Mouse (Mus musculus): ENCODE results near the gene Rab8b. TPM values are rescaled to one million over a fixed set of nuclear protein-coding genes. Genes with fewer than 3 reads are reported as not detected.
"Not testable (repeated sequence)": the region's sequence is repeated elsewhere in the genome, so short reads cannot be mapped to it uniquely, and the experiment has no call there.

Gene Rab8b
- polyA plus RNA-seq, 1 experiment from 2014 or later: 28.6 TPM

DNA sequence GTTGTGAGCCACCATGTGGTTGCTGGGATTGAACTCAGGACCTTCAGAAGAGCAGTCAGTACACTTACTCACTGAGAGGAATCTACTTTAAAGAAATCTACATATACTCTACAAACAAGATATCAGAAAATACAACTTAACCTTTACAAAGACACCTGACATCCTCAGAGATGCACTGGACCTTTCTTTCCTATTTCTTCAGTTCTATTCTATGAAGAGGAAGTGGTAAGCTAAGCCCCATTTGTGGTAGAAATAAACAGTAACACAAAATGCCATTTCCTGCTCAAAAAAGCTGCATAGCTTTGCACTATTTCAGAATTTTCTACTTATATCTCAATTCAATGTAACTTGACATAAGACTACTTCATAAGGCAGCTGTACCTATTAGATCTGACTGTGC is 46.0 kb downstream of the Rab8b start:
- H3K27ac ChIP-seq (ENCODE audit: low read length): no peak overlapping the region
- ATAC-seq (ENCODE audit: insufficient read depth, low FRiP score): no peak
- no peaks in the 10 kb centered on the region for H3K27me3 ChIP-seq (ENCODE audit: control insufficient read depth, insufficient read depth, low read length)
- no peaks in the 10 kb centered on the region; the same call in 1 of the 2 replicates for H3K9me3 ChIP-seq (replicated peaks; ENCODE audit: control insufficient read depth, low read length)
- H3K4me2 ChIP-seq (ENCODE audit: low read depth, low read length): no peak overlapping the region
- no peak overlapping the region for H3K4me3 ChIP-seq (replicated peaks; ENCODE audit: low read length)
- no peaks in the 10 kb centered on the region for H3K36me3 ChIP-seq (ENCODE audit: control insufficient read depth, insufficient read depth, low read length)
- peaks cover 6% of the 10 kb centered on the region; the same call in 1 of the 2 replicates for H3K4me1 ChIP-seq (ENCODE audit: control insufficient read depth, insufficient read depth, low read length)
- H3K9ac ChIP-seq (ENCODE audit: low read length): no peak overlapping the region

DNA sequence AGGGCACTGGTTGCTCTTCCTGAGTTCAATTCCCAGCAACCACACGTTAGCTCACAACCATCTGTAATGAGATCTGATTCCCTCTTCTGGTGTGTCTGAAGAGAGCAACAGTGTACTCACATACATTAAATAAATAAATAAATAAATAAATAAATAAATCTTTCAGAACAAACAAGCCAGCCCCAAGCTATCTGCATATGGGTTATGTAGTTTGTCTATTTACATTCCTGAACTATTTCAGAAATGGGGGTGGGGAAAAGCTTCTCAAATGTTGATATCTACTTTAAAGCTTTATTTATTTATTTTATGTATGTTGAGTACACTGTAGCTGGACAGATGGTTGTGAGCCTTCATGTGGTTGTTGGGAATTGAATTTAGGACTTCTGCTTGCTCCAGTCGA is 46.5 kb downstream of the Rab8b start:
- H3K9ac ChIP-seq (ENCODE audit: low read length); H3K27me3 ChIP-seq (ENCODE audit: control insufficient read depth, insufficient read depth, low read length); H3K4me3 ChIP-seq (replicated peaks; ENCODE audit: low read length); H3K4me1 ChIP-seq (ENCODE audit: control insufficient read depth, insufficient read depth, low read length); H3K4me2 ChIP-seq (ENCODE audit: low read depth, low read length); ATAC-seq (ENCODE audit: insufficient read depth, low FRiP score); H3K36me3 ChIP-seq (ENCODE audit: control insufficient read depth, insufficient read depth, low read length); H3K9me3 ChIP-seq (replicated peaks; ENCODE audit: control insufficient read depth, low read length): not testable (repeated sequence)
- peak overlapping the region; percentile 78 for H3K27ac ChIP-seq (ENCODE audit: low read length)
- 66% methylated on average over 2 of the region's 2 CpGs for WGBS

GRCm38 (mm10) chr9:66872015-66872727 is 47.3 kb downstream of the Rab8b start:
- H3K9me3 ChIP-seq (replicated peaks; ENCODE audit: control insufficient read depth, low read length): no peaks in the 10 kb centered on the region; the same call in 1 of the 2 replicates
- ATAC-seq (ENCODE audit: insufficient read depth, low FRiP score): peak; percentile 64; the same call in 1 of the 2 replicates

GRCm38 (mm10) chr9:66864708-66865107 is 54.8 kb downstream of the Rab8b start:
- 53% methylated on average over 3 of the region's 3 CpGs for whole genome bisulfite sequencing
- H3K27me3 ChIP-seq (ENCODE audit: control insufficient read depth, insufficient read depth, low read length): no peaks in the 10 kb centered on the region
- H3K4me3 ChIP-seq (replicated peaks; ENCODE audit: low read length): no peak overlapping the region
- H3K4me1 ChIP-seq (ENCODE audit: control insufficient read depth, insufficient read depth, low read length): peaks cover 11% of the 10 kb centered on the region; the same call in 1 of the 2 replicates
- H3K9me3 ChIP-seq (replicated peaks; ENCODE audit: control insufficient read depth, low read length): no peaks in the 10 kb centered on the region
- 0 out of 2 replicates have a peak, but pooled peaks cover 4% of the 10 kb centered on the region for H3K36me3 ChIP-seq (ENCODE audit: control insufficient read depth, insufficient read depth, low read length)
- no peak for ATAC-seq (ENCODE audit: insufficient read depth, low FRiP score)
- no peak overlapping the region for H3K9ac ChIP-seq (ENCODE audit: low read length)
- no peak overlapping the region for H3K4me2 ChIP-seq (ENCODE audit: low read depth, low read length)
- H3K27ac ChIP-seq (ENCODE audit: low read length): no peak overlapping the region

More at GRCm38 (mm10) chr9:66872015-66872727, 47.3 kb downstream of the Rab8b start:
- H3K27me3 ChIP-seq (ENCODE audit: control insufficient read depth, insufficient read depth, low read length): no peaks in the 10 kb centered on the region
- H3K27ac ChIP-seq (ENCODE audit: low read length): peak overlapping the region; percentile 78
- no peaks in the 10 kb centered on the region for H3K36me3 ChIP-seq (ENCODE audit: control insufficient read depth, insufficient read depth, low read length)
- H3K9ac ChIP-seq (ENCODE audit: low read length): 0 out of 2 replicates have a peak overlapping the region, but pooled peaks have one; percentile 14
- H3K4me3 ChIP-seq (replicated peaks; ENCODE audit: low read length): no peak overlapping the region
- 63% methylated on average over 10 of the region's 10 CpGs for WGBS
- H3K4me2 ChIP-seq (ENCODE audit: low read depth, low read length): no peak overlapping the region
- peaks cover 4% of the 10 kb centered on the region; the same call in 1 of the 2 replicates for H3K4me1 ChIP-seq (ENCODE audit: control insufficient read depth, insufficient read depth, low read length)

DNA sequence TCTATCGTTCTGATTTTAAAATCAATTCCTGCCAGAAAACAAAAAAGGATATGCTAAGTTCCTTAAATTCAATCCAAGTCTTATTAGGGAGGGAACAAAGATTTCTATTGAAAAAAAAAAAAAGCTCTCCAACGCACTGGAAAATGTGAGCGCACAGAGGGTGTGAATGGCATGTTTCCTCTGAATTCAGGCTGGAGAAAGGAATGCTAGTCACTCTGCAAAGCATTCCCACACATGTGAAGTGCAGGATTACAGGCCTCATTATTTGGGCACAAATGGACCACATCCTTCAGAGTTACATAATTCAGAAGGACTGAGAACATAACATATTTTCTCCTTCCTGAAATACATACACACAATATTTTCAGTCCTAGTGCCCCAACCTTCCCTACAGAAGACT is 56.0 kb downstream of the Rab8b start:
- no peak overlapping the region for H3K4me2 ChIP-seq (ENCODE audit: low read depth, low read length)
- H3K27me3 ChIP-seq (ENCODE audit: control insufficient read depth, insufficient read depth, low read length): no peaks in the 10 kb centered on the region
- H3K36me3 ChIP-seq (ENCODE audit: control insufficient read depth, insufficient read depth, low read length): 0 out of 2 replicates have a peak, but pooled peaks cover 4% of the 10 kb centered on the region
- H3K9me3 ChIP-seq (replicated peaks; ENCODE audit: control insufficient read depth, low read length): no peaks in the 10 kb centered on the region
- peaks cover 11% of the 10 kb centered on the region; the same call in 1 of the 2 replicates for H3K4me1 ChIP-seq (ENCODE audit: control insufficient read depth, insufficient read depth, low read length)
- H3K4me3 ChIP-seq (replicated peaks; ENCODE audit: low read length): no peak overlapping the region
- no peak for ATAC-seq (ENCODE audit: insufficient read depth, low FRiP score)
- no peak overlapping the region for H3K27ac ChIP-seq (ENCODE audit: low read length)
- WGBS: 60% methylated on average over 3 of the region's 3 CpGs
- no peak overlapping the region for H3K9ac ChIP-seq (ENCODE audit: low read length)

DNA sequence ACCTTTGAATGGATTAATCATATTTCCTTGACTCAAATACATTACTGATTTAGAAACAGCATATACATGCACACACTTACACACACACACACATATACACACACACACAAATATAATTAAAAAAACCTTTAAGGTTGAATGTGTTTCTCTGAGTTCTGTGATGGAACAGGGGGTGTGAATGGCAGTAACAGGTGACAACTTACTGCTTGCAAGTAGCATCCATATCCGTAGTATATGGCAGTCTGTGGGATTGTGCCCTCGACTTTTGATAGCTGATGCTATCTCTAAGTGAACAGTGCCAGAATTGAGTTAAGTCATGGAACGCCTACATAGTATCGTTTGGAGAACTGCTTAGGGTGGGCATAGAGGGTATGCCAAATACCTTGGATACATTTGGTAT is 57.3 kb downstream of the Rab8b start:
- Histone ChIP-seq H3K9ac (ENCODE audit: low read length) (no peak overlapping the region), H3K9me3 (replicated peaks; ENCODE audit: control insufficient read depth, low read length) (no peaks in the 10 kb centered on the region), H3K36me3 (ENCODE audit: control insufficient read depth, insufficient read depth, low read length) (0 out of 2 replicates have a peak, but pooled peaks cover 4% of the 10 kb centered on the region), H3K4me1 (ENCODE audit: control insufficient read depth, insufficient read depth, low read length) (peaks cover 12% of the 10 kb centered on the region; the same call in 1 of the 2 replicates), H3K27me3 (ENCODE audit: control insufficient read depth, insufficient read depth, low read length) (no peaks in the 10 kb centered on the region), H3K4me2 (ENCODE audit: low read depth, low read length) (no peak overlapping the region), H3K4me3 (replicated peaks; ENCODE audit: low read length) (no peak overlapping the region), H3K27ac (ENCODE audit: low read length) (no peak overlapping the region)
- WGBS: 90% methylated on average over 4 of the region's 4 CpGs
- ATAC-seq (ENCODE audit: insufficient read depth, low FRiP score): no peak

GRCm38 (mm10) chr9:66861104-66861767 is 58.3 kb downstream of the Rab8b start:
- Histone ChIP-seq H3K36me3 (ENCODE audit: control insufficient read depth, insufficient read depth, low read length) (0 out of 2 replicates have a peak, but pooled peaks cover 4% of the 10 kb centered on the region), H3K4me1 (ENCODE audit: control insufficient read depth, insufficient read depth, low read length) (peaks cover 13% of the 10 kb centered on the region; the same call in 1 of the 2 replicates), H3K4me2 (ENCODE audit: low read depth, low read length) (no peak overlapping the region), H3K4me3 (replicated peaks; ENCODE audit: low read length) (no peak overlapping the region), H3K27me3 (ENCODE audit: control insufficient read depth, insufficient read depth, low read length) (no peaks in the 10 kb centered on the region), H3K9ac (ENCODE audit: low read length) (no peak overlapping the region), H3K9me3 (replicated peaks; ENCODE audit: control insufficient read depth, low read length) (no peaks in the 10 kb centered on the region), H3K27ac (ENCODE audit: low read length) (no peak overlapping the region)
- ATAC-seq (ENCODE audit: insufficient read depth, low FRiP score): no peak
- 78% methylated on average over 5 of the region's 5 CpGs for WGBS

DNA sequence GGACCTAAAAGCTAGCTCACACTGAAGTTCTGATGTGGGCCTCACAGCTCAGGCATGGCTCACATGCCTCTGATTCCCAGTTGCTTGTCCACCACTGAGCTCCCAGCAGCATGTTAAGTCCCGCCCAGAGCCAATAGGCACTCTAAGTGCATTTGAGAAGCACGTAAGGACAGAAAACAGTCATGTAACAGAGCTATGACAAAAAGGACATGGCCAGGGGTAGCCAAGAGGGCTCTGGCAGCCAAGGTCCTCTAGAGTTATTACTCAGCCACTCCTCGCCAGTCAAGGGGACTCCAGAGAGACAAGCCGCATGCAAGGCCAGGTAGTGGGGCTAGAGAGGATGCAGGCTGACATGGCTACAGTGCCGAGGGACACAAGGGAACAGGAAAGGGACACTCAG is 60.0 kb downstream of the Rab8b start:
- Histone ChIP-seq H3K4me1 (ENCODE audit: control insufficient read depth, insufficient read depth, low read length) (peaks cover 7% of the 10 kb centered on the region; the same call in 1 of the 2 replicates), H3K4me3 (replicated peaks; ENCODE audit: low read length) (no peak overlapping the region), H3K36me3 (ENCODE audit: control insufficient read depth, insufficient read depth, low read length) (0 out of 2 replicates have a peak, but pooled peaks cover 4% of the 10 kb centered on the region), H3K9ac (ENCODE audit: low read length) (no peak overlapping the region), H3K27me3 (ENCODE audit: control insufficient read depth, insufficient read depth, low read length) (no peaks in the 10 kb centered on the region), H3K27ac (ENCODE audit: low read length) (no peak overlapping the region), H3K9me3 (replicated peaks; ENCODE audit: control insufficient read depth, low read length) (no peaks in the 10 kb centered on the region), H3K4me2 (ENCODE audit: low read depth, low read length) (no peak overlapping the region)
- no peak for ATAC-seq (ENCODE audit: insufficient read depth, low FRiP score)
- 87% methylated on average over 5 of the region's 5 CpGs for WGBS

DNA sequence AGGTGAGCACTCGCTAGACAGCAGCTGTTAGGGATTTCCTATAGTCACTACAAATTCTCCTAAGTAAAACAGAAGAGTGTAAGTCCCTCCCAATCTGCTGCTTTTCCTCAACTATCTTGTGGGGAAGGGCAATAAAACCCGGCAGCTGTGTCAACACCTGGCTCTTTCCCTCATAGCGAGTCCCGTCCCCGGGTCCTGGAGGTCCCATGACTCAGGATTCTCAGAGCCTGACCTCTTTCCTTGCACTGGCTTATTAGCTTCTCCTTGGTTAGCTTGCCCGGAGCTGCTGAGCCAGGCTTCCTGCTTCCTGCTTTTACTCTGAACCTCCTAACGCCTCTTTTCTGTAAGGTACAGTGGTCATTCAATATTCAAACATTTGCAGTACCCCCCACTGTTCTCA is 63.6 kb downstream of the Rab8b start:
- Histone ChIP-seq H3K27me3 (ENCODE audit: control insufficient read depth, insufficient read depth, low read length) (no peaks in the 10 kb centered on the region), H3K9ac (ENCODE audit: low read length) (no peak overlapping the region), H3K36me3 (ENCODE audit: control insufficient read depth, insufficient read depth, low read length) (0 out of 2 replicates have a peak, but pooled peaks cover 4% of the 10 kb centered on the region), H3K27ac (ENCODE audit: low read length) (no peak overlapping the region), H3K4me2 (ENCODE audit: low read depth, low read length) (no peak overlapping the region), H3K4me1 (ENCODE audit: control insufficient read depth, insufficient read depth, low read length) (0 out of 2 replicates have a peak, but pooled peaks cover 5% of the 10 kb centered on the region), H3K4me3 (replicated peaks; ENCODE audit: low read length) (no peak overlapping the region), H3K9me3 (replicated peaks; ENCODE audit: control insufficient read depth, low read length) (no peaks in the 10 kb centered on the region)
- ATAC-seq (ENCODE audit: insufficient read depth, low FRiP score): peak; percentile 69
- 36% methylated on average over 7 of the region's 7 CpGs for WGBS
